Mouse (Mus musculus): Measurements from ENCODE around the gene Vat1. TPM values are rescaled to one million over a fixed set of nuclear protein-coding genes. Genes with fewer than 3 reads are reported as not detected.

Gene Vat1
- polyA plus RNA-seq, 1 experiment from 2014 or later = 145 TPM

- H3K27ac ChIP-seq (ENCODE audit: low read length) = peak within 1 kb of the TSS; percentile 90
- no peaks in the 10 kb centered on the region for H3K9me3 ChIP-seq (replicated peaks; ENCODE audit: control insufficient read depth, low read length, poor library complexity, severe bottlenecking)
- H3K27me3 ChIP-seq (ENCODE audit: control insufficient read depth, insufficient read depth, low read depth, low read length) = no peaks in the 10 kb centered on the region
- peak; percentile 52 for ATAC-seq
- 6% methylated on average over 23 of the region's 23 CpGs for WGBS
- H3K36me3 ChIP-seq (ENCODE audit: control insufficient read depth, insufficient read depth, low read length) = peaks cover 2% of the 10 kb centered on the region; the same call in 1 of the 2 replicates
- H3K4me1 ChIP-seq (ENCODE audit: control insufficient read depth, insufficient read depth, low read length) = peaks cover 27% of the 10 kb centered on the region
- peak within 1 kb of the TSS; percentile 90 for H3K4me2 ChIP-seq (ENCODE audit: low read length)
- peak within 1 kb of the TSS; percentile 82 for H3K9ac ChIP-seq (ENCODE audit: low read depth, low read length)
- peak within 1 kb of the TSS; percentile 77 for H3K4me3 ChIP-seq (ENCODE audit: low read depth, low read length)
Measured at GRCm38 (mm10) chr11:101424105-101424851, 41.8 kb downstream of the Vat1 start, which contains the start of gene Gm27029. TSS of gene Gm27029 (minus strand) at chr11:101424796.

- Histone ChIP-seq H3K4me3 (ENCODE audit: low read depth, low read length) (no peak overlapping the region), H3K27ac (ENCODE audit: low read length) (no peak overlapping the region), H3K9me3 (replicated peaks; ENCODE audit: control insufficient read depth, low read length, poor library complexity, severe bottlenecking) (no peaks in the 10 kb centered on the region), H3K4me1 (ENCODE audit: control insufficient read depth, insufficient read depth, low read length) (peaks cover 16% of the 10 kb centered on the region), H3K9ac (ENCODE audit: low read depth, low read length) (no peak overlapping the region), H3K4me2 (ENCODE audit: low read length) (no peak overlapping the region), H3K27me3 (ENCODE audit: control insufficient read depth, insufficient read depth, low read depth, low read length) (no peaks in the 10 kb centered on the region), H3K36me3 (ENCODE audit: control insufficient read depth, insufficient read depth, low read length) (no peaks in the 10 kb centered on the region)
- no peak for ATAC-seq
- WGBS = 90% methylated on average over 5 of the region's 5 CpGs
Measured at GRCm38 (mm10) chr11:101420148-101420547, 45.9 kb downstream of the Vat1 start.

GRCm38 (mm10) chr11:101419610-101420009 is 46.4 kb downstream of the Vat1 start:
- Histone ChIP-seq H3K36me3 (ENCODE audit: control insufficient read depth, insufficient read depth, low read length) (no peaks in the 10 kb centered on the region), H3K9me3 (replicated peaks; ENCODE audit: control insufficient read depth, low read length, poor library complexity, severe bottlenecking) (no peaks in the 10 kb centered on the region), H3K9ac (ENCODE audit: low read depth, low read length) (no peak overlapping the region), H3K4me1 (ENCODE audit: control insufficient read depth, insufficient read depth, low read length) (peaks cover 16% of the 10 kb centered on the region), H3K4me3 (ENCODE audit: low read depth, low read length) (no peak overlapping the region), H3K4me2 (ENCODE audit: low read length) (no peak overlapping the region), H3K27ac (ENCODE audit: low read length) (no peak overlapping the region), H3K27me3 (ENCODE audit: control insufficient read depth, insufficient read depth, low read depth, low read length) (no peaks in the 10 kb centered on the region)
- WGBS = 22% methylated on average over 3 of the region's 3 CpGs
- no peak for ATAC-seq

- no peak overlapping the region for H3K4me3 ChIP-seq (ENCODE audit: low read depth, low read length)
- H3K27ac ChIP-seq (ENCODE audit: low read length) = no peak overlapping the region
- peaks cover 10% of the 10 kb centered on the region for H3K4me1 ChIP-seq (ENCODE audit: control insufficient read depth, insufficient read depth, low read length)
- H3K9me3 ChIP-seq (replicated peaks; ENCODE audit: control insufficient read depth, low read length, poor library complexity, severe bottlenecking) = no peaks in the 10 kb centered on the region
- H3K27me3 ChIP-seq (ENCODE audit: control insufficient read depth, insufficient read depth, low read depth, low read length) = no peaks in the 10 kb centered on the region
- WGBS = 54% methylated on average over 6 of the region's 6 CpGs
- no peak for ATAC-seq
- no peaks in the 10 kb centered on the region for H3K36me3 ChIP-seq (ENCODE audit: control insufficient read depth, insufficient read depth, low read length)
- no peak overlapping the region for H3K9ac ChIP-seq (ENCODE audit: low read depth, low read length)
- no peak overlapping the region for H3K4me2 ChIP-seq (ENCODE audit: low read length)
Measured at GRCm38 (mm10) chr11:101418991-101419390, 47.0 kb downstream of the Vat1 start.

- Histone ChIP-seq H3K9me3 (replicated peaks; ENCODE audit: control insufficient read depth, low read length, poor library complexity, severe bottlenecking) (no peaks in the 10 kb centered on the region), H3K27me3 (ENCODE audit: control insufficient read depth, insufficient read depth, low read depth, low read length) (no peaks in the 10 kb centered on the region), H3K4me1 (ENCODE audit: control insufficient read depth, insufficient read depth, low read length) (peaks cover 7% of the 10 kb centered on the region), H3K9ac (ENCODE audit: low read depth, low read length) (peak within 1 kb of the TSS; percentile 91), H3K4me3 (ENCODE audit: low read depth, low read length) (peak within 1 kb of the TSS; percentile 84), H3K36me3 (ENCODE audit: control insufficient read depth, insufficient read depth, low read length) (peaks cover 5% of the 10 kb centered on the region; the same call in 1 of the 2 replicates), H3K27ac (ENCODE audit: low read length) (peak within 1 kb of the TSS; percentile 85), H3K4me2 (ENCODE audit: low read length) (peak within 1 kb of the TSS; percentile 90)
- under 1% methylated on average over 44 of the region's 45 CpGs for WGBS
- peak; percentile 78 for ATAC-seq
Measured at GRCm38 (mm10) chr11:101417101-101417855, 48.8 kb downstream of the Vat1 start, which contains the start of gene Aarsd1. TSS of gene Aarsd1 (minus strand) at chr11:101417615.

- Histone ChIP-seq H3K4me1 (ENCODE audit: control insufficient read depth, insufficient read depth, low read length) (peaks cover 7% of the 10 kb centered on the region), H3K36me3 (ENCODE audit: control insufficient read depth, insufficient read depth, low read length) (peaks cover 10% of the 10 kb centered on the region), H3K27ac (ENCODE audit: low read length) (peak overlapping the region; percentile 85), H3K4me3 (ENCODE audit: low read depth, low read length) (peak overlapping the region; percentile 84), H3K9ac (ENCODE audit: low read depth, low read length) (peak overlapping the region; percentile 91), H3K9me3 (replicated peaks; ENCODE audit: control insufficient read depth, low read length, poor library complexity, severe bottlenecking) (no peaks in the 10 kb centered on the region), H3K4me2 (ENCODE audit: low read length) (peak overlapping the region; percentile 90), H3K27me3 (ENCODE audit: control insufficient read depth, insufficient read depth, low read depth, low read length) (no peaks in the 10 kb centered on the region)
- ATAC-seq = peak; percentile 79
- 3% methylated on average over 11 of the region's 11 CpGs for WGBS
Measured at GRCm38 (mm10) chr11:101416433-101417100, 49.5 kb downstream of the Vat1 start.

GRCm38 (mm10) chr11:101415306-101415705 is 50.7 kb downstream of the Vat1 start:
- ATAC-seq = no peak
- Histone ChIP-seq H3K9me3 (replicated peaks; ENCODE audit: control insufficient read depth, low read length, poor library complexity, severe bottlenecking) (no peaks in the 10 kb centered on the region), H3K36me3 (ENCODE audit: control insufficient read depth, insufficient read depth, low read length) (peaks cover 18% of the 10 kb centered on the region), H3K27me3 (ENCODE audit: control insufficient read depth, insufficient read depth, low read depth, low read length) (no peaks in the 10 kb centered on the region), H3K9ac (ENCODE audit: low read depth, low read length) (no peak overlapping the region), H3K4me1 (ENCODE audit: control insufficient read depth, insufficient read depth, low read length) (peaks cover 7% of the 10 kb centered on the region), H3K4me3 (ENCODE audit: low read depth, low read length) (no peak overlapping the region), H3K27ac (ENCODE audit: low read length) (no peak overlapping the region), H3K4me2 (ENCODE audit: low read length) (no peak overlapping the region)
- WGBS = 87% methylated on average over 2 of the region's 2 CpGs

All from midbrain, embryonic 16.5 days (tissue).